Mouse (Mus musculus): Measurements from ENCODE around the gene Cdkn2d. TPM values are rescaled to one million over a fixed set of nuclear protein-coding genes. Genes with fewer than 3 reads are reported as not detected.
"Not testable (repeated sequence)": the region's sequence is repeated elsewhere in the genome, so short reads cannot be mapped to it uniquely, and the experiment has no call there.

The Cdkn2d gene
- polyA plus RNA-seq, 1 experiment from 2014 or later: 51.5 TPM

DNA sequence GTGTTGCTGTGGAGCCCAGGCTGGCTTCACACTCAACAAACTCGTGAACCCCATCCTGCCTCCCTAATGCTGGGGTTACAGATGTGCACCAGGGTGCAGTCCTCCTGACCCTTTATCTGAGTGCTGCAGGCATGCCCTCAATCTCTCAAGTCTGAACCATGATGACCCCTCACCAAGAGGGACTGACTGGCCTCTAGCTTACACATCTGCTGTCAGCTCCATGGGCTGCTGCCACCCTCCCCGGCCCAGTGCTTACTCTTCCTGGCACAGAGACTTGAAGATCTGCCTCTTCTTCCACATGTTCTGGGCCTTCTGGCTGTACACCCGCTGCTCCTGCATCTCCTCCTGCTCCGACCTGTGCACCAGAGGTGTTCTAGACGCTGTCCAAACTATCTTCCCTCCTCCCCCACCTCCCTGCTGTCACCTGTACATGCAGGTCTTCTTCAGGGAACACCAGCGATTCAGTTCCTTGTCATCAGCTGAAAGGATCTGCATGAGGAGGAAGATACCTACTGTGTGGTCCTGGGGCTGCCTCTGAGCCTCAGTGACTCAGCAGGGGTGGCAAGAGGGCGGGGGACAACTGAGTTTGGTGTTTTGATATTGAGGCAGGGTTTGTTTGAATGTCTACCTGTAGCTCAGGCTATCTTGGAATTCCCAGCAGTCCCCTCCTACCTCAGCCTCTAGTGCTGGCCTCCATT, 16.0 kb downstream of the Cdkn2d start:
- Histone ChIP-seq H3K4me3 (replicated peaks; ENCODE audit: low read length) (no peak overlapping the region), H3K27ac (ENCODE audit: low read length) (no peak overlapping the region), H3K9me3 (replicated peaks; ENCODE audit: control insufficient read depth, low read length) (no peaks in the 10 kb centered on the region), H3K4me1 (ENCODE audit: control insufficient read depth, insufficient read depth, low read length) (no peaks in the 10 kb centered on the region), H3K36me3 (ENCODE audit: control insufficient read depth, insufficient read depth, low read length) (peaks cover 49% of the 10 kb centered on the region), H3K4me2 (ENCODE audit: low read depth, low read length) (no peak overlapping the region), H3K9ac (ENCODE audit: low read length) (no peak overlapping the region), H3K27me3 (ENCODE audit: control insufficient read depth, insufficient read depth, low read length) (no peaks in the 10 kb centered on the region)
- whole genome bisulfite sequencing: 79% methylated on average over 7 of the region's 7 CpGs
- ATAC-seq (ENCODE audit: insufficient read depth, low FRiP score): no peak

DNA sequence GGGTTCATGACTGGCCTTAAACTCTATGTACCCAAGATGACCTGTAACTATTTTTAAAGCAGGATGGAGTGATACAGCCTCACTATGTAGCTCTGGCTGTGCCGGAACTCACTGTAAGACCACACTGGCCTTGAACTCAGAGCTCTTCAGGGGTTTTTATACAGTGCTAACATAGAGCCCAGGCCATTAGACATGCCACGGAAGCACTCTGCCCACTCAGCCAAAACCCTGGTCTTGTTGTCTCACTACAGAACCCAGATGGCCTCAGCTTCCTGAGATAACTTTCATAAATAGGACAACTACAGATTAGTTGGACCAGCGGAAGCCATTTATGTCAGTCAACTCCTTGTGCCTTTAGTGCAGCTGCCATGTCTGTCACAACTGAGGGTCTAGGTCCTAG, 16.9 kb downstream of the Cdkn2d start:
- Histone ChIP-seq H3K27ac (ENCODE audit: low read length) (no peak overlapping the region), H3K9ac (ENCODE audit: low read length) (no peak overlapping the region), H3K4me2 (ENCODE audit: low read depth, low read length) (no peak overlapping the region), H3K36me3 (ENCODE audit: control insufficient read depth, insufficient read depth, low read length) (peaks cover 49% of the 10 kb centered on the region), H3K4me3 (replicated peaks; ENCODE audit: low read length) (no peak overlapping the region), H3K9me3 (replicated peaks; ENCODE audit: control insufficient read depth, low read length) (no peaks in the 10 kb centered on the region), H3K27me3 (ENCODE audit: control insufficient read depth, insufficient read depth, low read length) (no peaks in the 10 kb centered on the region), H3K4me1 (ENCODE audit: control insufficient read depth, insufficient read depth, low read length) (no peaks in the 10 kb centered on the region)
- no peak for ATAC-seq (ENCODE audit: insufficient read depth, low FRiP score)
- WGBS: 90% methylated on average over 3 of the region's 3 CpGs

DNA sequence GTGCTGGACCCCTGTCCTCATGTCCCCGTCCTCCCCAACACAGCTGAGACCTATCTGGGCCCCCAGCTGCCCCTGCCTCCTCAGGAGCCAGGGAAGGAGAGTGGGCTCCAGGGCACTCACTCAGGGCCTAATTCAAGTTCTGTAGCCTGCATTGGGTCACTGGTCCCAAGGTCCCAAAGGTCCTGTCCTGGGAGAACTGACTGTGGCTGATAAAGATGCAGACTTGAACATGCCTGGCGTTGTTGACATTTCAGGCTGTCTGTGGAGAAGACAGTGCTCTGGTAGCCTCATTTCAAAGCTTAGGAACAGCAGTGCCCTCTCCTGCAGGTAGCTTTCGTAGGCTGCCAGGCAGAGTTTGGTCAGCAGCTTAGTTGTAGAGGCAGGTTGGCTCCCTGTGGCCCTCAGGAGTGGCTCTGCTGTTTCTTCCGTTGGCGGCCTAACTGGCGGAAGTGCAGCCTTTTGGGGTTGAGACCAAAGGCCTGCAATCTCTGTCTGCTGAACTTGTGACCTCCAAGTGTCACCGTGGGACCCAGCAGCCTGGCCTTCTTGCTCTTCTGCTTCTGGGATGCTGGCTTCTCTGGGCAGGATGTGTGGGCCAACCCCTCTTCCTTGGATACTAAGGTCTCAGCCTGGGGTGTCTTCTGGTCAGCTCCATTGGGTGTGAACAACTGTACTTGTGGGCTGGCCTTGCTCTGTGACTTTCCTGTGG, 17.5 kb downstream of the Cdkn2d start:
- Histone ChIP-seq H3K4me2 (ENCODE audit: low read depth, low read length) (no peak overlapping the region), H3K27ac (ENCODE audit: low read length) (no peak overlapping the region), H3K9ac (ENCODE audit: low read length) (no peak overlapping the region), H3K4me3 (replicated peaks; ENCODE audit: low read length) (no peak overlapping the region), H3K27me3 (ENCODE audit: control insufficient read depth, insufficient read depth, low read length) (no peaks in the 10 kb centered on the region), H3K36me3 (ENCODE audit: control insufficient read depth, insufficient read depth, low read length) (peaks cover 54% of the 10 kb centered on the region), H3K9me3 (replicated peaks; ENCODE audit: control insufficient read depth, low read length) (no peaks in the 10 kb centered on the region), H3K4me1 (ENCODE audit: control insufficient read depth, insufficient read depth, low read length) (no peaks in the 10 kb centered on the region)
- WGBS: 80% methylated on average over 7 of the region's 7 CpGs
- no peak for ATAC-seq (ENCODE audit: insufficient read depth, low FRiP score)

DNA sequence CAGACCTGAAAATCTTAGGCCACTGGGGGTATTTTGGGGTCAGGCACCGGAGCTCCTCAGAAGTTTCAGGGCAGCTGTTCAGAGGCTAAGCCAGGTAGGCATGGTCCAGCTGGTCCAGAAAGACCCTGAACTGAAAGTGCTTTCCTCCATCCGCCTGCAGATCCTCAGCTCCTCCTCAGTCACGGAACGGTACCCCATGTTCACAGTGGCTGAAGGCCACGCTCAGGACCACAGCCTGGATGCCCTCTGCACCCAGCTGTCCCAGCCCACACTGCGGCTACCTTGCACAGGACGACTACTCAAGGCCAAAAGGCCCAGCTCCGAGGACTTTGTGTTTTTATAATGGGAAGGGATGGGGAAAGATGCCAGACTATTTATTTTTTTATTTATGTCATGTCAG, 18.1 kb downstream of the Cdkn2d start:
- Histone ChIP-seq H3K9ac (ENCODE audit: low read length) (no peak overlapping the region), H3K27me3 (ENCODE audit: control insufficient read depth, insufficient read depth, low read length) (no peaks in the 10 kb centered on the region), H3K9me3 (replicated peaks; ENCODE audit: control insufficient read depth, low read length) (no peaks in the 10 kb centered on the region), H3K36me3 (ENCODE audit: control insufficient read depth, insufficient read depth, low read length) (peaks cover 53% of the 10 kb centered on the region), H3K27ac (ENCODE audit: low read length) (no peak overlapping the region), H3K4me3 (replicated peaks; ENCODE audit: low read length) (no peak overlapping the region), H3K4me2 (ENCODE audit: low read depth, low read length) (no peak overlapping the region), H3K4me1 (ENCODE audit: control insufficient read depth, insufficient read depth, low read length) (no peaks in the 10 kb centered on the region)
- WGBS: 80% methylated on average over 8 of the region's 8 CpGs
- ATAC-seq (ENCODE audit: insufficient read depth, low FRiP score): no peak

GRCm38 (mm10) chr9:21272391-21272790, 18.8 kb downstream of the Cdkn2d start:
- Histone ChIP-seq H3K4me1 (ENCODE audit: control insufficient read depth, insufficient read depth, low read length) (no peaks in the 10 kb centered on the region), H3K9ac (ENCODE audit: low read length) (no peak overlapping the region), H3K4me2 (ENCODE audit: low read depth, low read length) (no peak overlapping the region), H3K27ac (ENCODE audit: low read length) (no peak overlapping the region), H3K36me3 (ENCODE audit: control insufficient read depth, insufficient read depth, low read length) (peaks cover 46% of the 10 kb centered on the region), H3K9me3 (replicated peaks; ENCODE audit: control insufficient read depth, low read length) (no peaks in the 10 kb centered on the region), H3K4me3 (replicated peaks; ENCODE audit: low read length) (no peak overlapping the region), H3K27me3 (ENCODE audit: control insufficient read depth, insufficient read depth, low read length) (no peaks in the 10 kb centered on the region)
- no peak for ATAC-seq (ENCODE audit: insufficient read depth, low FRiP score)
- WGBS: 91% methylated on average over 9 of the region's 9 CpGs

GRCm38 (mm10) chr9:21269590-21269989, 21.6 kb downstream of the Cdkn2d start:
- H3K9ac ChIP-seq (ENCODE audit: low read length); H3K4me2 ChIP-seq (ENCODE audit: low read depth, low read length); ATAC-seq (ENCODE audit: insufficient read depth, low FRiP score); H3K9me3 ChIP-seq (replicated peaks; ENCODE audit: control insufficient read depth, low read length); H3K27me3 ChIP-seq (ENCODE audit: control insufficient read depth, insufficient read depth, low read length); H3K4me3 ChIP-seq (replicated peaks; ENCODE audit: low read length); H3K27ac ChIP-seq (ENCODE audit: low read length): not testable (repeated sequence)
- peaks cover 34% of the 10 kb centered on the region for H3K36me3 ChIP-seq (ENCODE audit: control insufficient read depth, insufficient read depth, low read length)
- 75% methylated on average over 5 of the region's 5 CpGs for WGBS
- H3K4me1 ChIP-seq (ENCODE audit: control insufficient read depth, insufficient read depth, low read length): peaks cover 15% of the 10 kb centered on the region

GRCm38 (mm10) chr9:21268305-21268704, 22.9 kb downstream of the Cdkn2d start:
- Histone ChIP-seq H3K4me1 (ENCODE audit: control insufficient read depth, insufficient read depth, low read length) (peaks cover 19% of the 10 kb centered on the region), H3K4me3 (replicated peaks; ENCODE audit: low read length) (no peak overlapping the region), H3K4me2 (ENCODE audit: low read depth, low read length) (no peak overlapping the region), H3K27ac (ENCODE audit: low read length) (no peak overlapping the region), H3K9ac (ENCODE audit: low read length) (no peak overlapping the region), H3K9me3 (replicated peaks; ENCODE audit: control insufficient read depth, low read length) (no peaks in the 10 kb centered on the region), H3K27me3 (ENCODE audit: control insufficient read depth, insufficient read depth, low read length) (no peaks in the 10 kb centered on the region), H3K36me3 (ENCODE audit: control insufficient read depth, insufficient read depth, low read length) (peaks cover 28% of the 10 kb centered on the region)
- 94% methylated on average over 16 of the region's 16 CpGs for WGBS
- ATAC-seq (ENCODE audit: insufficient read depth, low FRiP score): no peak

- no peaks in the 10 kb centered on the region for H3K27me3 ChIP-seq (ENCODE audit: control insufficient read depth, insufficient read depth, low read length)
- H3K9ac ChIP-seq (ENCODE audit: low read length): 0 out of 2 replicates have a peak overlapping the region, but pooled peaks have one; percentile 8
- H3K36me3 ChIP-seq (ENCODE audit: control insufficient read depth, insufficient read depth, low read length): peaks cover 20% of the 10 kb centered on the region
- H3K4me1 ChIP-seq (ENCODE audit: control insufficient read depth, insufficient read depth, low read length): peaks cover 19% of the 10 kb centered on the region
- H3K27ac ChIP-seq (ENCODE audit: low read length): no peak overlapping the region
- 0 out of 2 replicates have a peak overlapping the region, but pooled peaks have one; percentile 77 for H3K4me3 ChIP-seq (replicated peaks; ENCODE audit: low read length)
- no peak for ATAC-seq (ENCODE audit: insufficient read depth, low FRiP score)
- 0 out of 2 replicates have a peak overlapping the region, but pooled peaks have one; percentile 57 for H3K4me2 ChIP-seq (ENCODE audit: low read depth, low read length)
- 90% methylated on average over 5 of the region's 5 CpGs for WGBS
- no peaks in the 10 kb centered on the region for H3K9me3 ChIP-seq (replicated peaks; ENCODE audit: control insufficient read depth, low read length)
Measured at GRCm38 (mm10) chr9:21266889-21267288, 24.3 kb downstream of the Cdkn2d start.

- WGBS: 5% methylated on average over 11 of the region's 11 CpGs
- Histone ChIP-seq H3K36me3 (ENCODE audit: control insufficient read depth, insufficient read depth, low read length) (peaks cover 12% of the 10 kb centered on the region), H3K4me1 (ENCODE audit: control insufficient read depth, insufficient read depth, low read length) (peaks cover 19% of the 10 kb centered on the region), H3K9ac (ENCODE audit: low read length) (peak overlapping the region; percentile 89), H3K9me3 (replicated peaks; ENCODE audit: control insufficient read depth, low read length) (no peaks in the 10 kb centered on the region), H3K27me3 (ENCODE audit: control insufficient read depth, insufficient read depth, low read length) (no peaks in the 10 kb centered on the region), H3K4me3 (replicated peaks; ENCODE audit: low read length) (peak overlapping the region; percentile 77), H3K27ac (ENCODE audit: low read length) (peak overlapping the region; percentile 79), H3K4me2 (ENCODE audit: low read depth, low read length) (peak overlapping the region; percentile 57)
- peak; percentile 24; the same call in 1 of the 2 replicates for ATAC-seq (ENCODE audit: insufficient read depth, low FRiP score)
Measured at GRCm38 (mm10) chr9:21265611-21266010, 25.6 kb downstream of the Cdkn2d start.
